Mouse (Mus musculus) spleen, postnatal 0 days (tissue): Measurements from ENCODE around the gene Cox6b1. TPM values are rescaled to one million over a fixed set of nuclear protein-coding genes. Genes with fewer than 3 reads are reported as not detected.

Experiments used
- polyA plus RNA-seq: library from polyadenylated mRNA; unstranded; fragments of >200 nt; fragmentation: Nextera tagmentation; extraction: Ambion mirVana; gene quantifications from 2 replicates; pipeline ENCODE4 v1.2.1, GENCODE M21; 2015

Cox6b1 gene
- 695 and 741 TPM in 2 replicates for polyA plus RNA-seq

GRCm38 (mm10) chr7:30625530-30626384 lies at the start of gene Cox6b1:
TSS of gene Cox6b1 (minus strand) at chr7:30626151.

DNA sequence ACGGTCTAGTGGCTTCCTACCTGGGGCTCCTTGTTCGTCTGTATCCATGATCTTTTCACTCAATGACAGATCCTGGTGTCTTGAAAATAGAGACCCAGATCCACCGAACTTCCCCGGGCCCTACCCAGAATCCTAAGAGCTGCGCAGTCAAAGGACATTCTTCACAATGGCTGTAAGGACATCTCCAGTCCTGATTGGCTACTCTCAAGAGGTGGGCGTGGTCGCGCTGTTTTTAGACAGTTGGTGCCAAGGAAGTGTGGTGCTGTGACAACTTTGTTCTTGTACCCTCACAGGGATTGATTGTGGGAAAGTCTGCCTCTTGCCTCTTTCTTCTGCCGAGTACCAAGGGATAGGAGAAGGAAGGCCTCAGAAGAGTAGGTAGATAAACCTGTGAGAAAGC lies 45.5 kb upstream of the Cox6b1 start, which contains the start of gene Pmis2:
Pmis2 (minus strand) TSS at position 126 of the 400 bp plus-strand sequence.

GRCm38 (mm10) chr7:30664529-30665200 lies 38.7 kb upstream of the Cox6b1 start, which contains the start of gene Haus5:
TSS of gene Haus5 (minus strand) at chr7:30664994.

DNA sequence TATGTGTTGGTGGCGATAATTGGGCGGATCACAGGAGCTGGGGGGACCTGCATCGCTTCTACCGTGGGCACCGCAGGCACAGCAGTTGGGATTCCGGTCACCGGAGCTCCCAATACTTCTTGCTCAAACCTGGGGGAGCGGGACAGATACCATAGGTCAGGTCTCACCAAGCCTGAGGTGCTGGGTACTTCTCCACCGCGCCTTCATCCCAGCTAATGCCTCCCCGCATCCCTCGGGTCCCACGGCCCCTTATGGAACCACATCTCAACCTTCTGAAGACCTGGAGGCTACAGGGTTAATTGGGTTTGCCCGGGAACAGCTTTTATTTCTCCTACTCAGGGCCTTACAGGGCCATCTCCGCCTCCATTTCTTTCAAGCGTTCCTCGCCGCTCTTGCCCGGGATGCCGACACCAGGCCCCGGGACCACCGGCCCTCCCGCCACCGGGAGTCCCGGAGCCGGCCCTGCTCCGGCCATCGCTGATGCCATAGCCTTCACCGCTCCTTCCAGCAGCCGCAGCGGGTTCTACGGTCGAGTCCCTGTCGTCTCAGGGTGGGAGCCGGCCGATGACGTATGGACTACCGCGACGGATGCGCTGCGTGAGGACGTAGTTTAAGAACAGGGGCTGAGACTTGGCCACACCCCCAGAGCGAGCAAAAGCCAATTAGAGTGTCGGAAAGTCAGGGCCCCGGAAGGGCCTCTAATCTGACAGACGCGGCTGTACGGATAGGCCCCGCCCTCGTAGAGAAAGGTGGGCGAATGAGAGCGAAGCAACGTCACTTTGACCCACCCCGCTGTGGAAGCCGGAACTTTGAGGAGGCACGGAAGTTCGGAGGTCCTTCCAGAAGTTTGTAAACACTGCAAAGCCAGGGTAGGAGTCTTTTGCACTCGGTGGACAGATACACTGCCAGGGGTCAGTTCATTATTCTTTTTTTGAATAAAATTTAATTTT lies 23.9 kb upstream of the Cox6b1 start, which contains the start of gene Rbm42:
Rbm42 (minus strand) TSS at position 727 of the 950 bp plus-strand sequence.

DNA sequence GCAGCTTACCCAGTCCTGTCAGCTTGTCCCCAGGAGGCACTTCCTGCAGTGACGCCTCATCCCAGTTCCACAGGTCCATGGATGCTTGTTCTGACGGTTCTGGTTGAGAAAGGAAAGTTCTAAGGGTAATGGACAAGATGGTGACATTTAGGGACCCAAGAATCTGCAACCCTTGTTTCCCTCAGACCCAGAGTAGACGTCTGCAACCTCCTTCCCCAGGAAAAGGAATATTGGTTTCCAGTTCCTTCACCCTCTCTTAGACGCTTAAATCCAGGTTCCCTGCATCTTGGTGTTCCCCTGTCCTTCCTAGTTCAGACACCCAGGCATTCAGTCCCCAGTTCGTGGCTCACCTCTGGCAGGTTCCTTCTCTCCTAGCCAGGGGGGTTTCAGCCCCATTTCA lies 9.8 kb upstream of the Cox6b1 start, which contains the start of gene Etv2:
Etv2 (minus strand) TSS at position 101 of the 400 bp plus-strand sequence.

DNA sequence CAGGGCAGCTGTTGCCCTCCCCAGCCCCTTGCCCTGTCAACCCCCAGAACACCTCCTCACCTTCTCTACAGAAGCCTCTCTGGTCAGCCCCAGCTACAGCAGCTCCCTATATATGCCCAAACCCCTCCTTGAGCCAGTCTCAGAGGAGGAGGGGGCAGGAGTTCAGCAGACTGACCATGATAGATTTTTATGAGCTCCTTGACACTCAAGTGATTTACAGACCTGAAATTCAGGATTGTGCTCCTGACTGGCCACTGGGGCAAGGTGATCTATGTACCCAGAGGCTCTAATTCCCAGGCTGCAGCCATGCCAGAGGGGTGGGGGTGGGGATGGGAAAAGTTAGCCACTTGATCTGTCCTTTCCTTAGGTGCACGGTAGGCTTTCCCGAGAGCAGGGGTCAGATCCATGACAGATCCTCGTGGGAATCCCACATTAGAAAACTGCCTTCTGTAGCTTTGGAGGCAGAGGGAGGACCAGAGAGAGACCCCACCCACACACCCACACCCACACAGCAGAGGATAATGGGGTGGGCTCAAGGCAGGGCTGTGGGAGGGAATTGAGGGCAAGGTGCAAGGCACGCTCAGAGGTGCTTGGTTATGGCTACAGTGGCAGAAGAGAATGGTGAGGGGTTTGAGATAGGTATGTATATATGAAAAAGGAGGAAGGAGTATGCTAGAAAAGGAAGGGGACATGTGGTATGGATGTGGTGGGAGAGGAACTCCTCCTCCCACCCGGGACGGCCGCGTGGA lies 13.1 kb downstream of the Cox6b1 start, which contains the start of gene Upk1a:
Upk1a (minus strand) TSS at position 194 of the 749 bp plus-strand sequence.

DNA sequence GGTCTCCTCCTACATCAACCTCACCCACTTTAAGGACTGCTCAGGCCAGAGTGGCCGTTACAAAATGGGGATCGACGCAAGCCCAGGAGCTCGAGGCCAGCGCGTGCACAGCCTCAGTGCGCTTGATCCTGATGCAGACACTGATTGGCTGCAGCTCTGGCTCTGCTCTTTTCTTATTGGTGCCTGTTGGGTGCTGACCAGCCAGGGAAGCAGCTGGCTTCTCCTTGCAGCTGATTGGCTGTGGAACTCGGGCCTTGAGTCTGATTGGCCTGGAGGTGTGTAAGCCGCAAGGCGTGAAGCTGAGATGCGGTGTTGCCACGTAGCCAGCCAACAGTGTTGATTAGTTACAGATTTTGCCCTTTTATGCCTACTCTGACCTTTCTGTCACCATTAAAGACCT lies 27.2 kb downstream of the Cox6b1 start, which contains the start of gene Zbtb32:
Zbtb32 (minus strand) TSS at position 124 of the 400 bp plus-strand sequence.

GRCm38 (mm10) chr7:30588676-30589434 lies 37.1 kb downstream of the Cox6b1 start, which contains the start of gene Kmt2b:
TSS of gene Kmt2b (minus strand) at chr7:30588726.

Other genes starting within 250 kb of the Cox6b1 start
- gene Tyrobp, start 212.4 kb downstream of the Cox6b1 start, polyA plus RNA-seq = 396 and 576 TPM in 2 replicates
- 32.8 and 46.4 TPM in 2 replicates for gene Hcst, start 206.3 kb downstream of the Cox6b1 start, polyA plus RNA-seq
- 4.5 and 5.9 TPM in 2 replicates for gene Nfkbid, start 204.4 kb downstream of the Cox6b1 start, polyA plus RNA-seq
- 2.0 and 2.3 TPM in 2 replicates for gene Aplp1, start 180.6 kb downstream of the Cox6b1 start, polyA plus RNA-seq
- gene Kirrel2, start 168.5 kb downstream of the Cox6b1 start, polyA plus RNA-seq = 0.04 and 0.23 TPM in 2 replicates
- 0.21 and 0.32 TPM in 2 replicates for gene Nphs1, start 167.8 kb downstream of the Cox6b1 start, polyA plus RNA-seq
- gene Prodh2, start 132.5 kb downstream of the Cox6b1 start, polyA plus RNA-seq = 0.10 TPM in 1 of 2 replicates, not detected in the other
- 3.5 TPM in 2 replicates for gene Arhgap33, start 91.1 kb downstream of the Cox6b1 start, polyA plus RNA-seq
- gene Hspb6, start 74.0 kb downstream of the Cox6b1 start, polyA plus RNA-seq = 14.6 and 14.7 TPM in 2 replicates
- gene Proser3, start 73.9 kb downstream of the Cox6b1 start, polyA plus RNA-seq = 2.5 and 3.4 TPM in 2 replicates
- gene Lin37, start 66.3 kb downstream of the Cox6b1 start, polyA plus RNA-seq = 38.8 and 42.2 TPM in 2 replicates
- 61.2 and 70.3 TPM in 2 replicates for gene U2af1l4, start 62.9 kb downstream of the Cox6b1 start, polyA plus RNA-seq
- gene Gm49396, start 62.8 kb downstream of the Cox6b1 start, polyA plus RNA-seq = 4.4 and 4.9 TPM in 2 replicates
- 105 and 115 TPM in 2 replicates for gene Psenen, start 62.5 kb downstream of the Cox6b1 start, polyA plus RNA-seq
- 2.4 and 2.9 TPM in 2 replicates for gene Igflr1, start 60.7 kb downstream of the Cox6b1 start, polyA plus RNA-seq
- gene Kmt2b, start 37.4 kb downstream of the Cox6b1 start, polyA plus RNA-seq = 6.0 and 8.5 TPM in 2 replicates
- 0.21 and 0.22 TPM in 2 replicates for gene Zbtb32, start 27.2 kb downstream of the Cox6b1 start, polyA plus RNA-seq
- 0.15 and 0.19 TPM in 2 replicates for gene Upk1a, start 13.3 kb downstream of the Cox6b1 start, polyA plus RNA-seq
- not detected in 2 replicates for gene Etv2, start 9.7 kb upstream of the Cox6b1 start, polyA plus RNA-seq
- gene Rbm42, start 24.2 kb upstream of the Cox6b1 start, polyA plus RNA-seq = 69.8 and 70.7 TPM in 2 replicates
- 41.0 and 45.0 TPM in 2 replicates for gene Haus5, start 38.8 kb upstream of the Cox6b1 start, polyA plus RNA-seq
- gene Pmis2, start 45.5 kb upstream of the Cox6b1 start, polyA plus RNA-seq = not detected in 2 replicates
- 0.49 and 1.6 TPM in 2 replicates for gene 2200002J24Rik, start 72.8 kb upstream of the Cox6b1 start, polyA plus RNA-seq
- 1.3 and 1.6 TPM in 2 replicates for gene Atp4a, start 86.1 kb upstream of the Cox6b1 start, polyA plus RNA-seq
- gene Tmem147, start 103.4 kb upstream of the Cox6b1 start, polyA plus RNA-seq = 128 and 142 TPM in 2 replicates
- gene Gapdhs, start 117.5 kb upstream of the Cox6b1 start, polyA plus RNA-seq = 0.25 and 0.27 TPM in 2 replicates
- gene Sbsn, start 125.3 kb upstream of the Cox6b1 start, polyA plus RNA-seq = 2.2 and 4.9 TPM in 2 replicates
- 25.5 and 26.9 TPM in 2 replicates for gene Dmkn, start 137.6 kb upstream of the Cox6b1 start, polyA plus RNA-seq
- 1.9 and 2.6 TPM in 2 replicates for gene Krtdap, start 161.7 kb upstream of the Cox6b1 start, polyA plus RNA-seq
- 1.7 and 2.7 TPM in 2 replicates for gene Ffar2, start 197.6 kb upstream of the Cox6b1 start, polyA plus RNA-seq
- gene Ffar3, start 230.0 kb upstream of the Cox6b1 start, polyA plus RNA-seq = not detected in 2 replicates
- gene Ffar1, start 235.4 kb upstream of the Cox6b1 start, polyA plus RNA-seq = 0.18 and 0.27 TPM in 2 replicates